21 mouse cellular contexts compared by ENCODE assay signal in genomic region chr19:57510836-57511235, GRCm38 (mm10). TPM values are rescaled to one million over a fixed set of nuclear protein-coding genes. Genes with fewer than 3 reads are reported as not detected.
DNase-seq lines count a peak whose midpoint lies in the region; ATAC-seq lines count a peak whose summit lies in the region.
"Had no signal": no experiment of that assay in that cellular context is flagged by ENCODE, and none has a peak within 500 bp of the region (broad histone marks: within the 10 kb centered on the region; RNA-seq: fewer than 3 reads in every experiment).

No protein-coding gene starts in this region.

- DNase-seq in heart, postnatal 25 days (ENCODE audit: low spot score), result no peak
- DNase-seq in intestine, embryonic 14.5 days (ENCODE audit: low spot score), result no peak
- DNase-seq in limb, embryonic 10.5 days (ENCODE audit: low spot score), result no peak
- DNase-seq: adrenal gland, postnatal 14 days; cerebellum, adult 11-12 months; cerebellum, adult 9-10 months; cerebellum, postnatal 25 days; gastrocnemius, adult 2 months; gastrocnemius, postnatal 25 days; heart, postnatal 4 days had no signal

- no peak overlapping the region for H3K9ac ChIP-seq in heart, embryonic 12.5 days
- H3K9ac ChIP-seq in intestine, embryonic 14.5 days (ENCODE audit: low read length), result no peak overlapping the region
- H3K9ac ChIP-seq in intestine, embryonic 15.5 days, result no peak overlapping the region; the same call in 1 of the 2 replicates
- H3K9ac ChIP-seq in stomach, embryonic 15.5 days, result no peak overlapping the region
- H3K9ac ChIP-seq: embryonic facial prominence, embryonic 12.5 days; forebrain, embryonic 13.5 days; hindbrain, embryonic 12.5 days had no signal

- no peak overlapping the region for H3K4me2 ChIP-seq in heart, embryonic 12.5 days
- no peak overlapping the region for H3K4me2 ChIP-seq in intestine, embryonic 14.5 days (ENCODE audit: low read length)
- H3K4me2 ChIP-seq in intestine, embryonic 15.5 days (replicated peaks), result no peak overlapping the region
- peak overlapping the region; percentile 35; the same call in 1 of the 2 replicates for H3K4me2 ChIP-seq in stomach, embryonic 15.5 days
- H3K4me2 ChIP-seq: embryonic facial prominence, embryonic 12.5 days; forebrain, embryonic 13.5 days; hindbrain, embryonic 12.5 days had no signal

- peaks cover 15% of the 10 kb centered on the region for H3K4me1 ChIP-seq in heart, embryonic 12.5 days (replicated peaks)
- peaks cover 31% of the 10 kb centered on the region for H3K4me1 ChIP-seq in intestine, embryonic 14.5 days (replicated peaks; ENCODE audit: control insufficient read depth, insufficient read depth, low read length)
- H3K4me1 ChIP-seq in intestine, embryonic 15.5 days (replicated peaks), result peaks cover 10% of the 10 kb centered on the region
- peaks cover 25% of the 10 kb centered on the region for H3K4me1 ChIP-seq in limb, embryonic 10.5 days
- peaks cover 11% of the 10 kb centered on the region; the same call in 1 of the 2 replicates for H3K4me1 ChIP-seq in stomach, embryonic 15.5 days

- no peaks in the 10 kb centered on the region for H3K9me3 ChIP-seq in heart, embryonic 12.5 days (replicated peaks)
- no peaks in the 10 kb centered on the region for H3K9me3 ChIP-seq in intestine, embryonic 14.5 days (ENCODE audit: control insufficient read depth, low read length)
- H3K9me3 ChIP-seq in intestine, embryonic 15.5 days, result no peaks in the 10 kb centered on the region
- no peaks in the 10 kb centered on the region for H3K9me3 ChIP-seq in limb, embryonic 10.5 days (replicated peaks)
- H3K9me3 ChIP-seq in stomach, embryonic 15.5 days, result no peaks in the 10 kb centered on the region
- H3K9me3 ChIP-seq: embryonic facial prominence, embryonic 12.5 days; forebrain, embryonic 13.5 days; hindbrain, embryonic 12.5 days had no signal

- 0 out of 2 replicates have a peak overlapping the region, but pooled peaks have one; percentile 59 for H3K27ac ChIP-seq in heart, embryonic 12.5 days (ENCODE audit: poor library complexity, severe bottlenecking)
- H3K27ac ChIP-seq in intestine, embryonic 14.5 days (ENCODE audit: low read depth), result peak overlapping the region; percentile 79
- no peak overlapping the region for H3K27ac ChIP-seq in intestine, embryonic 15.5 days
- H3K27ac ChIP-seq in limb, embryonic 10.5 days, result peak overlapping the region; percentile 56; the same call in 1 of the 2 replicates
- peak overlapping the region; percentile 73 for H3K27ac ChIP-seq in stomach, embryonic 15.5 days
- H3K27ac ChIP-seq: forebrain, embryonic 13.5 days; gastrocnemius, adult 2 months had no signal

- H3K27me3 ChIP-seq in heart, embryonic 12.5 days (replicated peaks), result no peaks in the 10 kb centered on the region
- no peaks in the 10 kb centered on the region for H3K27me3 ChIP-seq in intestine, embryonic 14.5 days (replicated peaks; ENCODE audit: control insufficient read depth, insufficient read depth, low read length)
- no peaks in the 10 kb centered on the region for H3K27me3 ChIP-seq in intestine, embryonic 15.5 days (replicated peaks)
- no peaks in the 10 kb centered on the region for H3K27me3 ChIP-seq in limb, embryonic 10.5 days (ENCODE audit: low read depth, poor library complexity, severe bottlenecking)
- H3K27me3 ChIP-seq in stomach, embryonic 15.5 days (replicated peaks), result no peaks in the 10 kb centered on the region
- H3K27me3 ChIP-seq: CH12.LX; embryonic facial prominence, embryonic 12.5 days; forebrain, embryonic 13.5 days; hindbrain, embryonic 12.5 days had no signal

- H3K36me3 ChIP-seq in heart, embryonic 12.5 days, result no peaks in the 10 kb centered on the region
- no peaks in the 10 kb centered on the region for H3K36me3 ChIP-seq in intestine, embryonic 14.5 days (ENCODE audit: control insufficient read depth, insufficient read depth, low read length)
- H3K36me3 ChIP-seq in intestine, embryonic 15.5 days, result no peaks in the 10 kb centered on the region
- no peaks in the 10 kb centered on the region for H3K36me3 ChIP-seq in limb, embryonic 10.5 days
- H3K36me3 ChIP-seq in stomach, embryonic 15.5 days, result no peaks in the 10 kb centered on the region
- H3K36me3 ChIP-seq: embryonic facial prominence, embryonic 12.5 days; hindbrain, embryonic 12.5 days had no signal

- intact Hi-C loops in heart, postnatal 25 days (cut with DNase I), result no loop called here

- no peak for ATAC-seq in heart, embryonic 12.5 days (ENCODE audit: insufficient number of reproducible peaks, low FRiP score)
- ATAC-seq in intestine, embryonic 14.5 days (replicated peaks; ENCODE audit: low FRiP score, low TSS enrichment, low read depth), result no peak
- ATAC-seq in intestine, embryonic 15.5 days, result no peak
- peak; percentile 81 for ATAC-seq in stomach, embryonic 15.5 days (ENCODE audit: insufficient read depth, low FRiP score, low read depth)
- ATAC-seq in monocyte, adult 5-6 weeks (replicated peaks; ENCODE audit: insufficient number of reproducible peaks, low FRiP score, low TSS enrichment, poor library complexity, severe bottlenecking), result no peak
- ATAC-seq: activated CD4-positive, CD25-positive, alpha-beta regulatory T cell, adult 4 months; forebrain, embryonic 13.5 days; hindbrain, embryonic 16.5 days; inflammation-experienced regulatory T-cells, adult 6 months had no signal

- H3K4me3 ChIP-seq in heart, embryonic 12.5 days, result no peak overlapping the region
- H3K4me3 ChIP-seq in intestine, embryonic 14.5 days (ENCODE audit: low read depth, low read length), result no peak overlapping the region
- H3K4me3 ChIP-seq in intestine, embryonic 15.5 days (replicated peaks), result no peak overlapping the region
- no peak overlapping the region for H3K4me3 ChIP-seq in limb, embryonic 10.5 days
- no peak overlapping the region for H3K4me3 ChIP-seq in stomach, embryonic 15.5 days (replicated peaks)
- H3K4me3 ChIP-seq: embryonic facial prominence, embryonic 12.5 days; forebrain, embryonic 13.5 days; gastrocnemius, adult 2 months; hindbrain, embryonic 12.5 days had no signal

- WGBS in heart, embryonic 12.5 days, result 88% methylated on average over 11 of the region's 11 CpGs
- WGBS in intestine, embryonic 14.5 days, result 77% methylated on average over 11 of the region's 11 CpGs
- 79% methylated on average over 11 of the region's 11 CpGs for whole genome bisulfite sequencing in intestine, embryonic 15.5 days
- WGBS in limb, embryonic 10.5 days, result 94% methylated on average over 11 of the region's 11 CpGs
- WGBS in stomach, embryonic 15.5 days, result 74% methylated on average over 11 of the region's 11 CpGs

RNA-seq across cellular contexts. Expression of gene Trub1, which starts 58.1 kb away (rescaled TPM):
- 11.2 and 12.4 TPM in 2 replicates for polyA plus RNA-seq in heart, embryonic 12.5 days (2016; fragmentation: Nextera tagmentation; extraction: Ambion mirVana)
- 1 to 10 TPM; 3.8 to 9.1 TPM for total RNA-seq in heart, postnatal 25 days (2021)
- polyA plus RNA-seq in intestine, embryonic 14.5 days (2014; fragmentation: Nextera tagmentation; extraction: Ambion mirVana), result 27.6 and 28.7 TPM in 2 replicates
- 20.6 and 24.1 TPM in 2 replicates for polyA plus RNA-seq in intestine, embryonic 15.5 days (2015; fragmentation: Nextera tagmentation; extraction: Ambion mirVana)
- polyA plus RNA-seq in limb, embryonic 10.5 days (2016; fragmentation: Nextera tagmentation; extraction: Ambion mirVana), result 25.2 and 26.5 TPM in 2 replicates
- polyA plus RNA-seq in stomach, embryonic 15.5 days (2015; fragmentation: Nextera tagmentation; extraction: Ambion mirVana), result 22.4 and 24.7 TPM in 2 replicates
- 1.6 to 6.9 TPM (median 2.0 TPM) in 3 replicates for total RNA-seq in monocyte, adult 5-6 weeks (2017)
